Mouse (Mus musculus): ENCODE measurements around the gene Hyal1. TPM values are rescaled to one million over a fixed set of nuclear protein-coding genes. Genes with fewer than 3 reads are reported as not detected.
"Not testable (repeated sequence)": the region's sequence is repeated elsewhere in the genome, so short reads cannot be mapped to it uniquely, and the experiment has no call there.

The Hyal1 gene
- polyA plus RNA-seq, 1 experiment from 2014 or later, result 8.5 TPM

DNA sequence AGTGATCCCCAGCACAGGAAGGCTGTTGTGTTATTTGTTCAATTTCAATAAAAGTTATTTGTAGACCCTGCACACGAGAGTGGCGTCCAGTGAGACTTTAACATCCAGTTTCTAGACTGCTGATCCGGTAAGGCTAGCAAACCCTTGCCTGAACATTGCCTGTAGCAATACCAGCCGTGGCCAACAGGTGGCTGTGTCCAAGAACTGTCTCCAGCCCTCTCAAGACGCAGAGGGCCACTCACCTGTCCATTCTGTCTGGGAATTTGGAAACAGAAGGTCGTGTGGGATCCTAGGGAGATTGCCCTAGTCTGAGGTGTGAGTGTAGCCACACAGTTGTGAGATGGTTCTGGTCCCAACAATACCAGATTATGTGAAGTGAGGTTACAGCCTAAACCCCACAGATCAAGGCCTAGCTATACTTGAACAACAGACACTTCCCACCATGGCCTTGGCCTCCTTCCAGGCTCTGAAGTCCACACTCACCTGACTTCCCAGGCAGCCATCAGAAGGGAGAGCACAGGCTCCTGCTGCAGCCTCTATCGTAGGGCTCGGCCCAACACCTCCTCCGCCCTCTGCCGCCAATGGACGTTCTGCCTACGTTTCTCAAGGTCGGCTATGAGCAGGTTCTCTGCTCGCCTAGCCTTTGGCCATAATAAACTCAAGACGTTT lies 10.6 kb upstream of the Hyal1 start:
- no peaks in the 10 kb centered on the region for H3K9me3 ChIP-seq (replicated peaks)
- no peak overlapping the region for H3K4me3 ChIP-seq (replicated peaks)
- ATAC-seq (ENCODE audit: low FRiP score), result no peak
- no peak overlapping the region for H3K9ac ChIP-seq (replicated peaks)
- H3K36me3 ChIP-seq, result peaks cover 30% of the 10 kb centered on the region
- no peaks in the 10 kb centered on the region for H3K27me3 ChIP-seq (replicated peaks)
- 0 out of 2 replicates have a peak overlapping the region, but pooled peaks have one; percentile 38 for H3K27ac ChIP-seq (replicated peaks)
- peak overlapping the region; percentile 7; the same call in 1 of the 2 replicates for H3K4me2 ChIP-seq
- peaks cover 59% of the 10 kb centered on the region for H3K4me1 ChIP-seq
- 62% methylated on average over 15 of the region's 15 CpGs for WGBS

GRCm38 (mm10) chr9:107566855-107567254 lies 9.9 kb upstream of the Hyal1 start:
- H3K27ac ChIP-seq (replicated peaks), result peak overlapping the region; percentile 91; the same call in 1 of the 2 replicates
- H3K4me2 ChIP-seq, result peak overlapping the region; percentile 69; the same call in 1 of the 2 replicates
- H3K27me3 ChIP-seq (replicated peaks), result no peaks in the 10 kb centered on the region
- peaks cover 66% of the 10 kb centered on the region for H3K4me1 ChIP-seq
- H3K36me3 ChIP-seq, result peaks cover 28% of the 10 kb centered on the region
- H3K9me3 ChIP-seq (replicated peaks), result no peaks in the 10 kb centered on the region
- H3K9ac ChIP-seq (replicated peaks), result no peak overlapping the region
- no peak overlapping the region for H3K4me3 ChIP-seq (replicated peaks)
- no peak for ATAC-seq (ENCODE audit: low FRiP score)
- 81% methylated on average over 3 of the region's 3 CpGs for WGBS

DNA sequence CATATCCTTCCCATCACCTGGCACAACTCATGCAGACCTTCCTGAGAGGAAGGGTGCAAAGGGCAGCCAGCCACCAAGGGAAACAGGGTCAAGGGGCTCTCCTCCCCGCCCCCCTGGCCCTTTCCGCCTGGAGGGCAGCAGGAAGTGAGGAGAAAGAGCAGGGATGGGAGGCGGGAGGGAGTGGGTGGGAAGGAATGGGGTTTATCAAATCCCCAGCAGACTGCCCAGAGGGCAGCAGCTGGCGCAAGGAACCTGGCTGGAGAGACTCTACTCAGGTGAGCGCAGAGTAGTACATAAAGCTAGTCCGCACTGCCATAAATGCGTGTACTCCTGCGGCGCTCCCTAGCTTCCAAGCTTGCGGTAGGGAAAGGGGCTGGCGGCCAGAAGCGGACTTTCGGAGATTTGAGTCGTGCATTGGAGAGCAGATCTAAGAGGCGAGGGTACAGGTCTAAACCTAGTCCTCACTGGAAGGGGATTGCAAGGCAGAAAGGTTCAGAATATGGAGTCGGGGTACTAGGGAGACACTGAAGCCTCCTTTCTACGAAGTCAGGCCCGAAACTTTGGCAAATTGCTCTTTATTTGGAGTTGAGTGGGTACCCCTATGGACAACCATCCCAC lies 8.9 kb upstream of the Hyal1 start, which contains the start of gene Hyal2:
Hyal2 (plus strand) TSS at position 244 of the 618 bp plus-strand sequence.
- 9% methylated on average over 18 of the region's 18 CpGs for WGBS
- Histone ChIP-seq H3K27ac (replicated peaks) (peak within 1 kb of the TSS; percentile 91), H3K27me3 (replicated peaks) (no peaks in the 10 kb centered on the region), H3K9me3 (replicated peaks) (no peaks in the 10 kb centered on the region), H3K4me2 (peak within 1 kb of the TSS; percentile 69), H3K4me1 (peaks cover 65% of the 10 kb centered on the region), H3K9ac (replicated peaks) (peak within 1 kb of the TSS; percentile 86), H3K4me3 (replicated peaks) (peak within 1 kb of the TSS; percentile 85), H3K36me3 (peaks cover 33% of the 10 kb centered on the region)
- ATAC-seq (ENCODE audit: low FRiP score), result no peak

DNA sequence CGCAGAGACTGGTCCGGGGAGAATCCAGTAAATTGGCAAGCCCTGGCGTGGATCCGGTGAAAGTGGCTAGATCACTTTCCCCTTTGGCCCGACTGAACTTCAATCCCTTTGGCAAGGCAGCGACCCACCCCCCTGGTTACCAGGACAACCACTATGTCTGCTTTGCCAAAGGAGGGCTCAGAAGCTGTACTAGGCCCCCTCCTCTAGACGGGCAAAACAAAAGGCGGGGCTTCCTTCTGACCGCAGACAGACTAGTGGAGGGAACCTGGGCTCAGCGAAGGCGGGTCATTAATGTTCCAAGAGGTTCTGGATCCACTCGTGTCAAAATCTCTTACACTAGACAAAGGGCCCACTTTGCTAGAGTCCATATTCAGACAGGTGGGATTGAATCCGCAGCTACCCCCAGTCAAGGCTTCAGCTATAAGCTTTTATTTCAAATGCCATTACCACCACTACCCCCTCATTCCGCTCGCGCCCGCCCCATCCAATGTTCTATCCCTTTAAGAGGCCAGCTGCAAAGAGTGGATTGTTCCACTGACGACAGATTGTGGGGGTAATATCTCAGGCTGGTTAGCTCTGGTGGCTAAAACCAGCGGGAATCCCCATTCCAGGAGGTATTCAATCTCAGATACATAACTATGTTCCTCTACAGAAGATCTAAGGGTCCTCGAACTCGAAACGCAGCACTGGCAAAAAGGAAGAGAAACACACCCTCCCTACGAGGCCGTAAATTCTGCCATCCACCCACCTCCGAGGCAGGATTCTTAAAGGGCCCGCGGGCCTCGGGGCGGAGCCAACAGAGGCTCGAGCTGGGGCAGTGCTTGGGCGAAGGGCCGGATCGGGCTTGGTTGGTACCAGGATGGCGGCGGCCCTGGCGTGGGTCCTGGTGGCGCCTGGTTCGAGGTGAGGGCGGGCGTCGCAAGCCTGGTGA lies 8.1 kb upstream of the Hyal1 start:
- Histone ChIP-seq H3K4me3 (replicated peaks) (peak overlapping the region; percentile 85), H3K27me3 (replicated peaks) (no peaks in the 10 kb centered on the region), H3K36me3 (peaks cover 39% of the 10 kb centered on the region), H3K9me3 (replicated peaks) (no peaks in the 10 kb centered on the region), H3K4me1 (peaks cover 61% of the 10 kb centered on the region), H3K9ac (replicated peaks) (peak overlapping the region; percentile 86), H3K4me2 (peak overlapping the region; percentile 69), H3K27ac (replicated peaks) (peak overlapping the region; percentile 91)
- ATAC-seq (ENCODE audit: low FRiP score), result peak; percentile 89
- under 1% methylated on average over 41 of the region's 41 CpGs for WGBS

- Histone ChIP-seq H3K4me1 (peaks cover 54% of the 10 kb centered on the region), H3K27ac (replicated peaks) (peak overlapping the region; percentile 91), H3K9me3 (replicated peaks) (no peaks in the 10 kb centered on the region), H3K9ac (replicated peaks) (peak overlapping the region; percentile 86), H3K27me3 (replicated peaks) (no peaks in the 10 kb centered on the region), H3K36me3 (peaks cover 42% of the 10 kb centered on the region), H3K4me2 (peak overlapping the region; percentile 69), H3K4me3 (replicated peaks) (peak overlapping the region; percentile 85)
- WGBS, result under 1% methylated on average over 23 of the region's 23 CpGs
- peak; percentile 26 for ATAC-seq (ENCODE audit: low FRiP score)
Measured at GRCm38 (mm10) chr9:107569270-107569669, 7.5 kb upstream of the Hyal1 start.

DNA sequence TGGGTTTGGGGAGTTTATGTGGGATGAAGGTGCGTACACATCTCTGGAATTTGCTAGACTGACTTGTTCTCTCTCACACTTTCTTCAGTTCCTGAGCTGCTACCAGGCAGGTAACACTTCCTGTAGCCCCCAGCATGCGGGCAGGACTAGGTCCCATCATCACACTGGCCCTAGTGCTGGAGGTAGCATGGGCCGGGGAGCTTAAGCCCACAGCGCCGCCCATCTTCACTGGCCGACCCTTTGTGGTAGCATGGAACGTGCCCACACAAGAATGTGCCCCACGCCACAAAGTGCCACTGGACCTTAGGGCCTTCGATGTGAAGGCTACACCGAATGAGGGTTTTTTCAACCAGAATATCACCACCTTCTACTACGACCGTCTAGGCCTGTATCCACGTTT lies 6.7 kb upstream of the Hyal1 start:
- peak overlapping the region; percentile 86 for H3K9ac ChIP-seq (replicated peaks)
- WGBS, result 47% methylated on average over 13 of the region's 13 CpGs
- no peaks in the 10 kb centered on the region for H3K9me3 ChIP-seq (replicated peaks)
- H3K27me3 ChIP-seq (replicated peaks), result no peaks in the 10 kb centered on the region
- ATAC-seq (ENCODE audit: low FRiP score), result no peak
- peak overlapping the region; percentile 85 for H3K4me3 ChIP-seq (replicated peaks)
- H3K27ac ChIP-seq (replicated peaks), result peak overlapping the region; percentile 91; the same call in 1 of the 2 replicates
- peak overlapping the region; percentile 69 for H3K4me2 ChIP-seq
- peaks cover 47% of the 10 kb centered on the region for H3K4me1 ChIP-seq
- H3K36me3 ChIP-seq, result peaks cover 41% of the 10 kb centered on the region

GRCm38 (mm10) chr9:107570845-107571244 lies 5.9 kb upstream of the Hyal1 start:
- Histone ChIP-seq H3K9me3 (replicated peaks) (no peaks in the 10 kb centered on the region), H3K27ac (replicated peaks) (no peak overlapping the region), H3K9ac (replicated peaks) (0 out of 2 replicates have a peak overlapping the region, but pooled peaks have one; percentile 86), H3K27me3 (replicated peaks) (no peaks in the 10 kb centered on the region), H3K4me1 (peaks cover 42% of the 10 kb centered on the region), H3K4me3 (replicated peaks) (peak overlapping the region; percentile 85; the same call in 1 of the 2 replicates), H3K36me3 (peaks cover 36% of the 10 kb centered on the region), H3K4me2 (peak overlapping the region; percentile 69)
- WGBS, result 95% methylated on average over 21 of the region's 21 CpGs
- no peak for ATAC-seq (ENCODE audit: low FRiP score)

- Histone ChIP-seq H3K27ac (replicated peaks) (no peak overlapping the region), H3K27me3 (replicated peaks) (no peaks in the 10 kb centered on the region), H3K9me3 (replicated peaks) (no peaks in the 10 kb centered on the region), H3K4me1 (peaks cover 42% of the 10 kb centered on the region), H3K4me2 (peak overlapping the region; percentile 9; the same call in 1 of the 2 replicates), H3K4me3 (replicated peaks) (no peak overlapping the region), H3K9ac (replicated peaks) (no peak overlapping the region), H3K36me3 (peaks cover 33% of the 10 kb centered on the region)
- ATAC-seq (ENCODE audit: low FRiP score), result no peak
- WGBS, result 96% methylated on average over 22 of the region's 22 CpGs
Measured at GRCm38 (mm10) chr9:107571534-107572326, 5.0 kb upstream of the Hyal1 start.

- Histone ChIP-seq H3K9ac (replicated peaks) (no peak overlapping the region), H3K9me3 (replicated peaks) (no peaks in the 10 kb centered on the region), H3K4me3 (replicated peaks) (no peak overlapping the region), H3K4me2 (no peak overlapping the region), H3K36me3 (peaks cover 33% of the 10 kb centered on the region), H3K27me3 (replicated peaks) (no peaks in the 10 kb centered on the region), H3K27ac (replicated peaks) (no peak overlapping the region), H3K4me1 (peaks cover 46% of the 10 kb centered on the region)
- 100% methylated on average over 2 of the region's 2 CpGs for WGBS
- no peak for ATAC-seq (ENCODE audit: low FRiP score)
Measured at GRCm38 (mm10) chr9:107572327-107572662, 4.4 kb upstream of the Hyal1 start.

- WGBS, result 84% methylated on average over 6 of the region's 6 CpGs
- H3K4me2 ChIP-seq; H3K27ac ChIP-seq (replicated peaks); ATAC-seq (ENCODE audit: low FRiP score); H3K4me3 ChIP-seq (replicated peaks); H3K9ac ChIP-seq (replicated peaks); H3K9me3 ChIP-seq (replicated peaks); H3K27me3 ChIP-seq (replicated peaks): not testable (repeated sequence)
- Histone ChIP-seq H3K4me1 (peaks cover 41% of the 10 kb centered on the region), H3K36me3 (peaks cover 33% of the 10 kb centered on the region)
Measured at GRCm38 (mm10) chr9:107573774-107574173, 3.0 kb upstream of the Hyal1 start.

Measured in neural tube, embryonic 15.5 days (tissue).